Mouse (Mus musculus): ENCODE results near the gene Hs3st1.
"Not testable (repeated sequence)": the region's sequence is repeated elsewhere in the genome, so short reads cannot be mapped to it uniquely, and the experiment has no call there.

The Hs3st1 gene

DNA sequence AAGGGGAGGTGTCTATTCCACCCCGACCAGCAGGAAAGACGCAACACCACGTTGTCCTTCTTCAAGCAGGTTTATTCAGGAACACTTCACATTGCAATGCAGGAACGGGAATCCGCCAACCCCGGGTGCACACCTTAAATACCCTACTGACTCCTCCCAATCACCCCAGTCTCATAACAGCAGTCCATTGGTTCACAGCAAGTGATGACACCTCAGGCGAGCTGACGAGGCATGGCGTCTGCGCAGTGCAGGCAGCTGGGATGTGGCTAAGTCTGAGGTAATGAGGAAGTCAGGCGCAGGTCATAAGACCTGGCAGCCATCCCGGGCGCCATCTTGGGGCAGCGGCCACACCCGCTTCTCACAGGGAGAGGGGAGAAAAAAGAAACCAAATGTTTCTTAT, at the start of gene Hs3st1:
TSS of gene Hs3st1 (minus strand) at position 101 of the 400 bp plus-strand sequence.
- not testable (repeated sequence) for DNase-seq (ENCODE audit: low spot score)

- DNase-seq (ENCODE audit: low spot score) = no peak
Observed at GRCm38 (mm10) chr5:39804663-39805062, 49.4 kb upstream of the Hs3st1 start.

- DNase-seq (ENCODE audit: low spot score) = no peak
Observed at GRCm38 (mm10) chr5:39803941-39804340, 48.7 kb upstream of the Hs3st1 start.

DNA sequence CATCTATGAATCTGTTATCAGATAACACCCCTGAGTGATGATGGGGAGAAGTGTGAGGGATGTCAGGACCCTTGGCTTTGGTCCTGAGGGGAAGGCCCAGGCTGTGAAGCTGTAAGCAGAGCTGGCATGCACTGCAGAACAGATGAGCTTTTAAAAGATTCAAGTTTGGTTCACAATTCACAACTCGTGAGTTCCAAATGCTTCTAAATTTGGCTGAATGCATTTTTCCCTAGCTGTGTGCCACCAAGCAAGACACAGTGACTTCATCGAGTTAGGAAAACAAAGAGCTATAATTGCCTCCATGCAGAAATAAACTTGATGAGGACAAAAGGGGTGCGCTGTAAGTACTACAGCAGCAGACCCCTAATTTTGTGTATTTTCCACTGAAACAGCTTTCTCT, 48.2 kb upstream of the Hs3st1 start:
- DNase-seq (ENCODE audit: low spot score) = no peak

DNA sequence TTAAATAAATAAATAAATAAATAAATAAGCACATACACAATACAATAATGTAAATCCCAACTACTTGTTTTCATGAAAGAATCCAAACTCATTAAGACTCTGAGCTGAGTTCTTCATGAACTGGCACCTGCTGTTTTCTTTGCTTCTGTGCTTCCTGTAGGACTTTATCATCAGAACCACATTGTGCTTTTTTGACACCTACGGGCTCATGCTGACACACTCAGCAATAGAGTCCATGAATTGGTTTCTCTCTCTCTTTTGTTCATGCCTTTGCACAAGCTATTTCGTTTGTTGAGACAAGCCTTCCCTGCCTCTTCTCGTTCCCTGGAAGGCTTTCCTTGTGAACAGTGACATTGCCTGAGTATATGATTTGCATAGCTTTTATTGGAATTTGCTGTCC, 46.8 kb upstream of the Hs3st1 start:
- no peak for DNase-seq (ENCODE audit: low spot score)

- no peak for DNase-seq (ENCODE audit: low spot score)
Observed at GRCm38 (mm10) chr5:39777094-39777710, 21.9 kb upstream of the Hs3st1 start.

DNA sequence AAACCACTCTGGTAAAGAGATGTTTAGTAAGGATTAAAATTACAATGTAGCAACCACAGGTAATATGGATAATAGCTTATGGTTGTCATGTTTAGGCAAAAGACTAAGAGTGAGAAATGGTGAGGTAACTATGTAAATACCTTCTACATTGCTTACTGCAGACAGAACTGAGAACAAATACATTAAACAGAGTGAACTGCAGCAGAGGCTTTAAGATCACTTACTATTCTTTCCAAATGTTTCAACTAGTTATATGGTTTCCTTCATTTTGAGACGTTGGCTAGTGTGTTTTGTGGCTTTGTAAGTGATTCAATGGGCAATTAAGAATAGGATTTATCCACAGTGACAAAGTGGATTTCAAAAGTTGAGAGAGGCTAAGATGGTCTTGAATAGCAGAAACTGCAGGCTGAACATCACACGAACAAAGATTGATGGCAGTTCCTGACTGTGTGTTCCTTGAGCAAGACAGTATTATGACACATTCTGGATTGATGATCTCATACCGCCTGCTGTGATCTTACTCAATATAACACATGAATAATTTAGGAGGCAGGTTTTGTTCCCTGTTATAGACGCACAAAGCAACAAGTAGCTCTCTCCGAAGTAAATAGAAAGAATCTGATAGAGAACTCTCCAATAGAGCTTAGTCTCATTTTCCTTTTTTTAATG, 16.5 kb upstream of the Hs3st1 start:
- DNase-seq (ENCODE audit: low spot score) = no peak

DNA sequence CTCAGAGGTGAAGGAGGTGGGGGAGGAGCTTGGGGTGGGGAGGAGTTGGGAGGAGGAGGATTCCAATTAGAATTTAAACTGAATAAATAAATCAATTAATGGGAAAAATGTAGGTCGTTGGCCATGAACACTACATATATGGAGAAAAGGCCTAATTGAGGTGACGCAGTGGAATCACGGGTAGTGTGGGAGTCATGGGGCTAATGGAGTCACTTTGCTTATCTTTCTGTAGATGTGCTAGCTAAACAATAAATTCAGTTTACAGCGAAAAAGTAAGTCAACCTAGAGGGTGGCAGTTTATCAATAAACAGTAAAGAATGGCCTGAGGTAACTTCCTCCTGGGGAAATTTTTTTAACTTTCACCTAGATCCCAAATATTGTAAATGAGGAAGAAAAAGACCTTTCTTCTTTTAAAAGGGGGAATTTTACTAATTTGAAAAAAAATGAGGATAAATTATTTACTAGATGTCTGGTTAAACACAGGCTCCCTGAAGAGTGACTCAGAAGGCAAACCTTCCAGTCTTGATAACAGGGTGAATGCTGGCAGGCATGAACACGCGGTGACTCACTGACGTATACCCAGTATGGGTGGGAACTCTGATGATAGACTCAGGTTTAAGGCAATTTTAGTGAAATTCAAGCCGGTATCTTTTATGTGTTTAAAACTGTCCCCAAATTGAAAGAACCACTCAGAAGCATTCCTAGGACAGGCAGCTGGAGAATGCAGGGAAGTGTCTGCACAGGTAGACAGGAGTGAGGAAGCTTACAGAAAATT, 6.6 kb upstream of the Hs3st1 start:
- no peak for DNase-seq (ENCODE audit: low spot score)

- DNase-seq (ENCODE audit: low spot score) = peak; percentile 4
Observed at GRCm38 (mm10) chr5:39758890-39759475, 3.7 kb upstream of the Hs3st1 start.

GRCm38 (mm10) chr5:39736843-39737242, 18.4 kb downstream of the Hs3st1 start:
- no peak for DNase-seq (ENCODE audit: low spot score)

- no peak for DNase-seq (ENCODE audit: low spot score)
Observed at GRCm38 (mm10) chr5:39733750-39734443, 21.4 kb downstream of the Hs3st1 start.

- DNase-seq (ENCODE audit: low spot score) = no peak
Observed at GRCm38 (mm10) chr5:39733013-39733749, 22.1 kb downstream of the Hs3st1 start.

- DNase-seq (ENCODE audit: low spot score) = no peak
Observed at GRCm38 (mm10) chr5:39715694-39716550, 39.4 kb downstream of the Hs3st1 start.

- DNase-seq (ENCODE audit: low spot score) = peak; percentile 52
Observed at GRCm38 (mm10) chr5:39715193-39715592, 40.1 kb downstream of the Hs3st1 start.

DNA sequence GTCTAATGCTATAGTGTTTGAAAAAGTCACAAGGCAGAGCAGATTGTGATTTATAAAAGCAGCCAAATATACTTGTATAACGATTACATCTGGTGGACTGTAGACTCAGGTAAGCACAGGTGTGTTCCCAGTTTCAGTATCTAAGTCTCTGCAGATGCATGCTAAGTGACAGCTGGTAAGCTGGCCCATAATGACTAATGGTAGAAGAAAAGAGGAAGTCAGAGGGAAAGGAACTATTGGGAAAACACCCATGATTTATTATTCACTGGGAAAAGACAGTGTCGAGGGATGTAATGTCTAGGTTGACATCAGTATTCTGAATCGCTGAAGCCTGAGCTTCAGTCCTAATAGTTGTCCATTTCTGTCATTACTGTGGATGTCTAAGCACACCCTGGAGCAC, 49.7 kb downstream of the Hs3st1 start:
- DNase-seq (ENCODE audit: low spot score) = no peak

- no peak for DNase-seq (ENCODE audit: low spot score)
Observed at GRCm38 (mm10) chr5:39660826-39661225, 94.4 kb downstream of the Hs3st1 start.

DNA sequence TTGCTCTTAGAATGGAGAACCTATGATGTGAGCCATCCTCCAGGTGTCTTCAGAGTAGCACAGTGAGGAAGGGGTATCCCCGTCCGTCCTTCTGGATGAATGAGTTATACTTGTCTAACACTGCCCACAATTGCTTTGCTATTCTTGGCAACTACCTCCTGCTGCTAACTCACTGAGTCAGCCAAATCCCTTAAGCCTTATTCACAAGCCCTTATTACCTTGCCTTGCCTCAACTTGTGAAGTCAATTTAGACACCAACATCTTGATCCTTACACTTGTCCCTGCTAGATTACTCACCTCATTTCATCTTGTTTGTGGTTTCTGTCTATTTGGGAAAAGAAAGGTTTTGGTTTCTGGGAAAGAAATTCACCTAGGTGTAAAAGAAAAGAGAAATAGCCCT, 95.9 kb downstream of the Hs3st1 start:
- no peak for DNase-seq (ENCODE audit: low spot score)

DNA sequence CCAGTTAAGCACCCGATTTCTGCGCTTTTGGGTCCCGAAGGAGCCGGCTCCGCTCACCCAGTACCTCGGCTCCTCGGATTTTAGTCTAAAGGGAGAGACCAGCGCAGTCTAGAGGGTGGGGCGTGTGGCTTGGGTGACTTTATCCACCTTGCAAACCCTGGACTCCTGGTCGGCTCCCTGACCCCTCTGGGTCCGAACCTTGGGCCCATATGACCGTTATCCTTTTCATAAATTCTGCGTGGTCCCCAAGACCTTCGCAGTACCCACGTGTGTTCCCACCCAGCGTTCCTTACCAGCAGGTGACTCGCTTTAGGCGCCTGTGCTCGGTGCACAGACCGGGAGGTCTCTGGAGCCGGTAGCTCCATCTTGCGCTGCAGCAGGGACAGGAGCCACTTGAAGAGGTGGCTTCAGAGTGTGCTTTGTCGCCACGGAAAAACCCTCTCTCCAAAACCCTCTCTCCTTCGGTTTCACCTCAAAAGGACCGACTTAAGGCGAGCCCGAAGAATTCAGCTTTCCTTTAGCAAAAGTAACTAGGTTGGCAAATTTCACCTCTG, 110.4 kb downstream of the Hs3st1 start:
- no peak for DNase-seq (ENCODE audit: low spot score)

GRCm38 (mm10) chr5:39643924-39644826, 111.1 kb downstream of the Hs3st1 start:
- DNase-seq (ENCODE audit: low spot score) = peak; percentile 93

Data from lung, postnatal 25 days (tissue).